Mouse (Mus musculus) Patski (cell line): ENCODE measurements around the gene E130114P18Rik. TPM values are rescaled to one million over a fixed set of nuclear protein-coding genes. Genes with fewer than 3 reads are reported as not detected.

Experiments
- ATAC-seq: fragments of 100-300 bp; one replicate; pipeline ENCODE4 v1.8.0; 2021
- CTCF ChIA-PET: fragments of 350-600 bp; sonication (Branson Sonifier 250); formaldehyde crosslinking; loops from one replicate; lab custom pipeline; 2022; ENCODE audit warnings: inconsistent platforms; lab: Charles Lee
- POLR2A ChIA-PET: fragments of 350-600 bp; sonication (Branson Sonifier 250); formaldehyde crosslinking; loops from one replicate; lab custom pipeline; 2022; ENCODE audit warnings: antibody characterized with exemption, inconsistent platforms; lab: Charles Lee
- DNase-seq: peaks from one replicate; pipeline ENCODE4 v3.0.0-alpha.2; 2011; ENCODE audit warnings: low read depth, low spot score
- H3K27me3 ChIP-seq: fragments of 371-371 bp; one replicate; pipeline ENCODE4 v1.5.1; 2021
- CTCF ChIP-seq: fragments of 100-300 bp; IDR thresholded peaks from one replicate; pipeline ENCODE4 v1.5.1; 2021
- in situ Hi-C: fragments of 300-500 bp; cut with MboI; formaldehyde crosslinking; loops from 3 replicates; pipeline ENCODE4 v1.11.1; 2018; ENCODE audit warnings: low pct_unique_long_range_greater_than_20kb, mixed read lengths
- polyA plus RNA-seq: library from polyadenylated mRNA; unstranded; gene quantifications from one replicate; pipeline ENCODE4 v1.2.3, GENCODE M21; 2021

E130114P18Rik gene
- polyA plus RNA-seq, 1 experiment from 2014 or later: 0.09 TPM

- in situ Hi-C loops: no loop called here
- ChIA-PET CTCF (no interaction called here), POLR2A (no interaction called here)
- ATAC-seq (no peak), DNase-seq (no peak)
- no peak for TF ChIP-seq CTCF
- H3K27me3 ChIP-seq: no peaks in the 10 kb centered on the region
These were observed 7.8 kb upstream of the E130114P18Rik start for GRCm38 (mm10) chr4:97785547-97786271.

GRCm38 (mm10) chr4:97784236-97784635, 6.4 kb upstream of the E130114P18Rik start:
- DNase-seq: no peak
- TF ChIP-seq CTCF: no peak
- CTCF ChIA-PET: interaction anchor here (0.7 to 1.4 kb wide), 2 partner anchors 26 to 591 kb away, joined by 3 read pairs; no protein-coding TSS in a partner anchor
- in situ Hi-C loops: loop anchor here (5.0 kb wide), 1 partner anchor 223 kb away; no protein-coding TSS in a partner anchor
- no peak for ATAC-seq
- POLR2A ChIA-PET: no interaction called here
- H3K27me3 ChIP-seq: no peaks in the 10 kb centered on the region

- ATAC-seq (no peak), DNase-seq (no peak)
- in situ Hi-C loops: loop anchor here (5.0 kb wide), 1 partner anchor 224 kb away; no protein-coding TSS in a partner anchor
- no peaks in the 10 kb centered on the region for H3K27me3 ChIP-seq
- ChIA-PET POLR2A (no interaction called here), CTCF (no interaction called here)
- no peak for TF ChIP-seq CTCF
These were observed 5.4 kb upstream of the E130114P18Rik start for GRCm38 (mm10) chr4:97783073-97783879.

GRCm38 (mm10) chr4:97782497-97782896, 4.6 kb upstream of the E130114P18Rik start:
- POLR2A ChIA-PET: no interaction called here
- H3K27me3 ChIP-seq: no peaks in the 10 kb centered on the region
- TF ChIP-seq CTCF: no peak
- CTCF ChIA-PET: no interaction called here
- in situ Hi-C loops: loop anchor here (5.0 kb wide), 1 partner anchor 225 kb away; no protein-coding TSS in a partner anchor
- DNase-seq: no peak
- no peak for ATAC-seq

GRCm38 (mm10) chr4:97782069-97782468, 4.2 kb upstream of the E130114P18Rik start:
- ATAC-seq (no peak), DNase-seq (no peak)
- POLR2A ChIA-PET: no interaction called here
- TF ChIP-seq CTCF: no peak
- CTCF ChIA-PET: interaction anchor here (1.1 kb wide), 1 partner anchor 36 kb away, joined by 3 read pairs; no protein-coding TSS in a partner anchor
- in situ Hi-C loops: loop anchor here (5.0 kb wide), 1 partner anchor 225 kb away; no protein-coding TSS in a partner anchor
- H3K27me3 ChIP-seq: no peaks in the 10 kb centered on the region

- TF ChIP-seq CTCF: no peak
- no peak for DNase-seq
These were observed 3.0 kb upstream of the E130114P18Rik start for GRCm38 (mm10) chr4:97780666-97781435.

GRCm38 (mm10) chr4:97780024-97780423, 2.1 kb upstream of the E130114P18Rik start:
- H3K27me3 ChIP-seq: no peaks in the 10 kb centered on the region
- POLR2A ChIA-PET: interaction anchor here (1.0 to 1.1 kb wide), 2 partner anchors 9 to 89 kb away, joined by 3 to 5 read pairs; no protein-coding TSS in a partner anchor
- no peak for TF ChIP-seq CTCF
- CTCF ChIA-PET: interaction anchor here (1.5 kb wide), 1 partner anchor 45 kb away, joined by 3 read pairs; no protein-coding TSS in a partner anchor
- in situ Hi-C loops: loop anchor here (5.0 kb wide), 1 partner anchor 227 kb away; no protein-coding TSS in a partner anchor
- DNase-seq (no peak), ATAC-seq (no peak)

More at GRCm38 (mm10) chr4:97780666-97781435, 3.0 kb upstream of the E130114P18Rik start:
- ATAC-seq: no peak
- in situ Hi-C loops: loop anchor here (5.0 kb wide), 1 partner anchor 226 kb away; no protein-coding TSS in a partner anchor
- CTCF ChIA-PET: interaction anchor here (1.1 to 1.5 kb wide), 3 partner anchors 14 to 44 kb away, joined by 3 to 4 read pairs (median 3); no protein-coding TSS in a partner anchor
- POLR2A ChIA-PET: interaction anchor here (1.1 kb wide), 1 partner anchor 9 kb away, joined by 3 read pairs; no protein-coding TSS in a partner anchor
- H3K27me3 ChIP-seq: no peaks in the 10 kb centered on the region

- ChIA-PET POLR2A (interaction anchor here (1.0 to 1.1 kb wide), 2 partner anchors 10 to 90 kb away, joined by 3 to 5 read pairs; no protein-coding TSS in a partner anchor), CTCF (interaction anchor here (1.5 kb wide), 1 partner anchor 46 kb away, joined by 3 read pairs; no protein-coding TSS in a partner anchor)
- DNase-seq (no peak), ATAC-seq (no peak)
- TF ChIP-seq CTCF: no peak
- in situ Hi-C loops: loop anchor here (10.0 kb wide), 1 partner anchor 326 kb away; no protein-coding TSS in a partner anchor
- no peaks in the 10 kb centered on the region for H3K27me3 ChIP-seq
These were observed 1.4 kb upstream of the E130114P18Rik start for GRCm38 (mm10) chr4:97779003-97779930.
